Mouse (Mus musculus) adrenal gland, postnatal 0 days (tissue): ENCODE measurements around the gene Gars. TPM values are rescaled to one million over a fixed set of nuclear protein-coding genes. Genes with fewer than 3 reads are reported as not detected.

Experiments used
- polyA plus RNA-seq: library from polyadenylated mRNA; unstranded; fragments of >200 nt; fragmentation: Nextera tagmentation; extraction: Ambion mirVana; gene quantifications from 2 replicates; pipeline ENCODE4 v1.2.1, GENCODE M21; 2015

The Gars gene
- polyA plus RNA-seq = 71.8 and 77.5 TPM in 2 replicates

GRCm38 (mm10) chr6:55037799-55038670 is at the start of gene Gars:
Gars (plus strand) TSS chr6:55038007.

GRCm38 (mm10) chr6:54992734-54993260 is 45.0 kb upstream of the Gars start, which contains the start of gene Ggct:
Ggct (minus strand) TSS chr6:54992950.

Other genes starting within 250 kb of the Gars start
- gene Znrf2, start 221.1 kb upstream of the Gars start, polyA plus RNA-seq = 2.9 and 7.1 TPM in 2 replicates
- 3.7 and 3.9 TPM in 2 replicates for gene Nod1, start 65.4 kb upstream of the Gars start, polyA plus RNA-seq
- 8.3 and 12.6 TPM in 2 replicates for gene Ggct, start 45.1 kb upstream of the Gars start, polyA plus RNA-seq
- gene Crhr2, start 95.0 kb downstream of the Gars start, polyA plus RNA-seq = not detected in 2 replicates
- 0.24 and 1.2 TPM in 2 replicates for gene Inmt, start 137.0 kb downstream of the Gars start, polyA plus RNA-seq
- gene Mindy4, start 165.4 kb downstream of the Gars start, polyA plus RNA-seq = 5.8 and 7.0 TPM in 2 replicates